Mouse (Mus musculus) C2C12 (cell line): ENCODE data around the gene Sdhc.

Experiments used
- CTCF ChIP-seq: IDR thresholded peaks from one replicate; pipeline ENCODE4 v1.5.1; 2011; ENCODE audit not compliant: control insufficient read depth, insufficient read depth, insufficient read length
- MAX ChIP-seq: IDR thresholded peaks from one replicate; pipeline ENCODE4 v1.6.1; 2011; ENCODE audit warnings: mild to moderate bottlenecking, control low read depth
- USF1 ChIP-seq: IDR thresholded peaks from one replicate; pipeline ENCODE4 v1.6.1; 2011; ENCODE audit warnings: low read depth, mild to moderate bottlenecking, control low read depth, moderate library complexity

- TF ChIP-seq USF1: no peak
- TF ChIP-seq CTCF: no peak
- no peak for TF ChIP-seq MAX
Measured at GRCm38 (mm10) chr1:171090761-171091160, 59.6 kb downstream of the Sdhc start.
